Mouse (Mus musculus) 3134 (cell line): ENCODE data around the gene Rbm46.

Source experiments
- DNase-seq: peaks from one replicate; pipeline ENCODE4 v3.0.0-alpha.2; 2011; ENCODE audit warnings: low spot score; ENCODE audit not compliant: insufficient read length; ENCODE audit errors: extremely low read depth

The Rbm46 gene

DNA sequence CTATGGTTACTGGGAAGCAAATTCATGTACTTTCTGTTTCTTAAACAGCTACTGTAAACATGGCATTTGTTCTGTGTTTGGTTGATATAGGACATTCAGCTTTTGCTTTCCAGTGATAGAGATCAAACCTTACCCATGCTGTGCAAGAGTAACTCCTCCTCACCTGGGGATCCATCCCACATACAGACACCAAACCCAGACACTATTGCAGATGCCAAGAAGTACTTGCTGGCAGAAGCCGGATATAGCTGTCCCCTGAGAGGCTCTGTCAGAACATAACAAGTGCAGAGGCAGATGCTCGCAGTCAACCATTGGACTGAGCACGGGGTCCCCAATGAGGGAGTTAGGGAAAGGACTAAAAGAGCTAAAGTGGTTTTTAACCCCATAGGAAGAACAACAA is 84.6 kb downstream of the Rbm46 start:
- DNase-seq: no peak
